Mouse (Mus musculus): ENCODE data around the gene Sgip1.

- TF ChIP-seq CTCF (IDR thresholded peaks at IDR 0.05; ENCODE audit: borderline replicate concordance, insufficient read depth, low read depth, low read length) (no peak), POLR2A (IDR thresholded peaks at IDR 0.05; ENCODE audit: borderline replicate concordance, insufficient read depth, low read length) (no peak)
These were observed 199.2 kb downstream of the Sgip1 start for GRCm38 (mm10) chr4:102940266-102940665.
